Mouse (Mus musculus): ENCODE data around the gene Cracr2a.

Gene Cracr2a

DNA sequence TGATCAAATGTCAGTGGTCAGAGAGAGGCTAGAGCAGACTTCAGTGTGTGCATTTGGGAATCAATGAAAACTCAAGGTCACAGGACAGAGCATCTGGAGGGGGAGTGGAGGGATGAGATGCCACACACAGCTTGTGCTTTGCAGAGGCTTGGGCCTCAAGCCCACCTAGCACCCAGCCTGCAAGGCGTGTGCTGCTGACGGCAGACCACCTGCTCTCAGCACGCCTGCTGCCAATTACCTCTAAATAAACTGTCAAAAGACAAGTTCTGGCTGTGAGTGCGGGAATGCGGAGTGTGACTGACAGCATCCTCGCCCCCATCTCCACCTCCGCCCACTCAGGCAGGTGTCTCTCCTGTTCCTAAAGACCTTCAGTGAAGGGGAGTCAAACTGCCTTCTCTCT lies 131.2 kb downstream of the Cracr2a start:
- DNase-seq (ENCODE audit: low read depth, low spot score): no peak

GRCm38 (mm10) chr6:127693681-127694080 lies 132.5 kb downstream of the Cracr2a start:
- DNase-seq (ENCODE audit: low read depth, low spot score): peak; percentile 20

- DNase-seq (ENCODE audit: low read depth, low spot score): no peak
Observed at GRCm38 (mm10) chr6:127701036-127701783, 140.1 kb downstream of the Cracr2a start.

- DNase-seq (ENCODE audit: low read depth, low spot score): peak; percentile 31
Observed at GRCm38 (mm10) chr6:127708218-127708628, 147.1 kb downstream of the Cracr2a start.

DNA sequence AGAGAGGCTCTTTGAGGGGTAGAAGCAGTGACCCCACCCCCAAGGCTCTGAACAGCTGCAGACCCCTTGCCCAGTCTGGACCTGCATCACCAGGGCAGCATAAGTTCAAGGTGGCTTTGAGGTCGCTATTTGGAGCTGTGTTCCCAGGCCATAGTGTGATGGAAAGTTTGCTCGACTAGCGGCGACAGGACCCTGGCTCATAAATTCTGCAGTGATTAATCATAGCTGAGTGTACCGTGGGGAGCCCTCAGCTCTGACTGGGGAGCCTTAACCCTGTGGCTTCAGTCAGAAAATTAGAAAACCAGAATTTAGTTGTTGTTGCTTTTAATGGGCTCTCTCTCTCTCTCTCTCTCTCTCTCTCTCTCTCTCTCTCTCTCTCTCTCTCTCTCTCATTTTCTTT lies 153.8 kb downstream of the Cracr2a start:
- DNase-seq (ENCODE audit: low read depth, low spot score): peak; percentile 50

DNA sequence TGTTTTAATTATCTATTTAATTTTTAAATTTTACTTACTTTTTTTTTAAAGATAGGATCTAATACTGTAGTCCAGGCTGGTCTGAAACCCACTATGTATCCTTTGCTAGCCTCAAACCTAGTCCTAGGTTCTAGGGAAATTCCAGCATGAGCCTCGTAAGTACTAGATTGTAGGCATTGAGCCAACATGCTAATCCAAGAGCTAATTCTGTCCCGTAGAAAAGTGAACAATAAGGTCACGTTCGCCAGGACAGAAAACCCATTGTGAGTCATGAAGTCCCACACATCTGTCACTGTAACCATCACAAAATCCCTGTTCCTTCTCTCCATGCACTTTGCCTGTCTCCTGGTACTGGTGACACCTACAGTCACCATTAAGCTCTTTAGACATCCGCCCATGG lies 154.3 kb downstream of the Cracr2a start:
- peak; percentile 15 for DNase-seq (ENCODE audit: low read depth, low spot score)

DNA sequence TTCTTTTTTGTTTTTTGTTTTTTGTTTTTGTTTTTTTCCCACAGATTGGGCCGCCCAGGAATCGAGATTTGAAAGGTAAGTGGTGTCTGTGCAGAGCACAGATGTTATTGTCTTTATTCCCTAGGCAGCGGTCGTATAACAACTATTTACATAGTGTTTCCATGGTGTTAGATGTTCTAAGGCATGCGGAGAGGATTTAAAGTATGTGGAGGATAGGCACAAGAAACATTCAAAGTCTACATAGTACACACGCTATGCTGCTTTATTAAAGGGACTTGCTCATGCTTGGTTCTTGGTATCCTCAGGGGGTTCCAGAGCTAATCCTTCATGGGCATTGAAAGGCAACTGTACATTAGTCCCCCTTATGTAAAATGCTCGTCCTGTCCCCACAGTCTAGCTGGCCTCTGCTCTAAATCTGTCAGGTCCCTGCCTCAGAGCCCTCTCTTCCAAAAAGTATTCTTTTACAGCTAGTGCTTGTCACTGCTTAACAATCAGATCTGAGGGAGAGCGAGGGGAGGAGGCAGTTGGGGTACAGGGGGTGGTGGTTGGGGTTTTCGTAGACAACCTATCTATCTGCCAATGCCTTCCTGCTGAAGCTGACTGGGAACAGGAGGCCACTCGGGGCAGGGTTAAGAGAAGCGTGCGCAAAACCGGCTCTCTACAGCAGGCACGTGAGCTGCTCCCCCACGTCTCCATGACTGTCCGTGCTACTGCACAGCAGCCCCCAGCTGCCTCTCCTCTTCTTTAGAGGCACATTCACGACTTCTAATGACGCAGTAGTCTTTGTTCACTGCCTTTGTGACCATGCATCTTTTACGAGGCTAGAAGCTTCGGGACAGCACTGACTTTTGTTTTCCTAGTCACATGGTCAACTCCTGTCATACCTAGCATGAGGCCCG lies 156.3 kb downstream of the Cracr2a start:
- no peak for DNase-seq (ENCODE audit: low read depth, low spot score)

DNA sequence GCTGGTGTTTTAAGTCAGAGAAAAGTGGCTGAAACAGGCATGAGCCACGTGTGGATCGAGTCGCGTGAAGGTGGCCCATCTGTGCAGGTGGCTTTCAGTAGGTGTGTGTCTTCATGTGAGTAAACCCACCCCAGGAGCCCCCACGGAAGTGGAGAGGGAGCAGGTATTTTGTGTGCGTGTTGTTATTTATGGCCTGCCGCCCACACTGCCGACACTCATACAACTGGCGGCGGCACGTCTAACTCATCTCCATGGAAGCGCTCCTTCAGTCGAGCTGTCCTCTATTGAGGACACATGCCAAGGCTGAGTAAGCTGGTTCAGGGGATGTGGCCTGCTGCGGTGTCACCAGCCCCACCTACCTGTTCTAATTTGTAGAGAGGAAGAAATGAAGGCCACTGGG lies 158.7 kb downstream of the Cracr2a start:
- DNase-seq (ENCODE audit: low read depth, low spot score): no peak

- no peak for DNase-seq (ENCODE audit: low read depth, low spot score)
Observed at GRCm38 (mm10) chr6:127723126-127723525, 162.0 kb downstream of the Cracr2a start.
